Mouse (Mus musculus) ES-E14 (cell line): ENCODE results near the gene Abca17.

ENCODE experiments used
- CHD2 ChIP-seq: IDR thresholded peaks from 2 replicates; pipeline ENCODE4 v1.6.1; 2014; ENCODE audit warnings: mild to moderate bottlenecking, low read depth, low read length, inconsistent platforms
- HCFC1 ChIP-seq: IDR thresholded peaks from 2 replicates; pipeline ENCODE4 v1.6.1; 2012; ENCODE audit warnings: low read length, inconsistent platforms, borderline replicate concordance; ENCODE audit not compliant: insufficient read depth
- ZC3H11A ChIP-seq: IDR thresholded peaks from 2 replicates; pipeline ENCODE4 v1.6.1; 2012; ENCODE audit warnings: low read depth, mild to moderate bottlenecking, inconsistent platforms, low read length, borderline replicate concordance
- ZNF384 ChIP-seq: IDR thresholded peaks from 2 replicates; pipeline ENCODE4 v1.6.1; 2012; ENCODE audit warnings: low read depth, low read length, inconsistent platforms

DNA sequence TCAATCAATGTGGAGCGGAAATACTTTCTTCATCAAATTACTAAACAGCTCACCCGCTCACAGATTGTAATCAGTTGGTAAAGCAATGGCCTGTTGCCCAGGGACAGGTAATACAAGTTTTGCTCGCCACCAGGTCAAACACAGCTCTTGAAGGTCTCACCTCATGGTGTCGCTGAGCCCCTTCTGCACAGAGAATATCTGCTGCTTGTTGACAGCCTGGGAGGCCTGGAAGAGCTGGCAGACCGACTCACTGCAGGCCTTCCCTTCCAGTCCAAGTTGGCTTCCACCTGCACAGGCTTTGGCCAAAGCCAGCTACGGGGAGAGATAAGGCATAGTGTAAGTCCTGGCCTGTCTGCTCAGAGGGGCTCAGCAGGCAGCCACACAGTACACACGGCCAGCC, 113.9 kb downstream of the Abca17 start:
- TF ChIP-seq CHD2 (no peak), ZC3H11A (no peak), ZNF384 (no peak), HCFC1 (no peak)
